8 mouse cellular contexts compared by ENCODE assay signal in the genomic region with DNA sequence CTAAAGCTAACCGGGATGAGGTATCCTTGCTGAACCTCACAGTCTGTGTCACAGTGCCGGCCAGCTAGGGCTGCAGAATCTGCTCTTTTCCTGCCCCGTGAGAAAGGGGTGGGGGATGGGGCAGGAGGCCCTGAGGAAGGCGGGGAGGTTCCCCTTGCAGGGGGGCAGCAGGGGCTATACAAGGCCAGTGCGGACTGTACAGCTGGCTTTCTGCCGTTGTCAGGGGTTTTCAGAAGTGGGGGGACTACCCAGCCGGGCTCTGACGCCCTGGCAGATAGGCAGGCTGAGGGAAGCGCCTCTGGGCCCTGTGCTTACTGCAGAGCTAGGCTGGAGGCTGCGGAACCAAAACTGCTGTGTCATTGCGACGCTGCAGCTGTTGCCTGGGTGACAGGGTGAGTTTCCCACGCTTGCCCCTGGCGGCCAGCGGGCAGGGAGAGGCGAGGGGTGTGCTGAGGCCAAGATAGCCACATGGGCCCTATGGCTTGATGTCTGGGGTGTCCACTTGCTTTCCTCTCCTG.
DNase-seq lines count a peak whose midpoint lies in the region; ATAC-seq and TF ChIP-seq lines count a peak whose summit lies in the region.

No protein-coding gene starts in this region.

- peak; percentile 75 for DNase-seq in MEL-GATA-1-ER (ENCODE audit: extremely low read depth, low read depth)
- peak; percentile 53 for DNase-seq in cerebellum, adult 9-11 months
- DNase-seq in frontal cortex, adult 2 months (ENCODE audit: extremely low spot score in 1 of 2, low spot score in 1 of 2), result peak; percentile 70 to 85
- DNase-seq in hindbrain, embryonic 10.5 days (ENCODE audit: low spot score), result peak; percentile 89
- DNase-seq in layer of hippocampus, postnatal 10 days (ENCODE audit: low spot score in 2 of 2), result peak; percentile 76 to 78
- peak; percentile 82 for DNase-seq in ovary, adult 18-20 months (ENCODE audit: low spot score)
- peak; percentile 64 for DNase-seq in thymus, adult 2 months

- H3K9ac ChIP-seq in lung, embryonic 16.5 days (ENCODE audit: low read length), result peak overlapping the region; percentile 29; the same call in 1 of the 2 replicates

- 2% methylated on average over 16 of the region's 16 CpGs for WGBS in hindbrain, embryonic 10.5 days
- 10% methylated on average over 16 of the region's 16 CpGs for WGBS in lung, embryonic 16.5 days
- 6% methylated on average over 16 of the region's 16 CpGs for WGBS in thymus, adult 2 months

- TF ChIP-seq CTCF in thymus, adult 2 months (IDR thresholded peaks at IDR 0.05; ENCODE audit: borderline replicate concordance, control insufficient read depth, extremely low read depth, insufficient read depth, low read length, poor library complexity), result peak; percentile 55; the same call in 1 of the 2 replicates

- ATAC-seq in lung, embryonic 16.5 days (ENCODE audit: low read depth), result peak; percentile 77

- H3K4me3 ChIP-seq in hindbrain, embryonic 10.5 days, result peak overlapping the region; percentile 38
- no peak overlapping the region for H3K4me3 ChIP-seq in lung, embryonic 16.5 days (ENCODE audit: low read length)
- H3K4me3 ChIP-seq in thymus, adult 2 months (ENCODE audit: control insufficient read depth, insufficient read depth, low read length), result no peak overlapping the region

- TF ChIP-seq POLR2A in thymus, adult 2 months (IDR thresholded peaks at IDR 0.05; ENCODE audit: control insufficient read depth, extremely low read depth, insufficient read depth, low read length, poor library complexity), result no peak

- peaks cover 61% of the 10 kb centered on the region for H3K36me3 ChIP-seq in hindbrain, embryonic 10.5 days
- H3K36me3 ChIP-seq in lung, embryonic 16.5 days (ENCODE audit: control insufficient read depth, insufficient read depth, low read length), result peaks cover 17% of the 10 kb centered on the region; the same call in 1 of the 2 replicates
- H3K36me3 ChIP-seq in thymus, adult 2 months (ENCODE audit: control insufficient read depth, insufficient read depth, low read length), result no peaks in the 10 kb centered on the region

- no peak overlapping the region for H3K4me2 ChIP-seq in lung, embryonic 16.5 days (ENCODE audit: low read depth, low read length)

- no peaks in the 10 kb centered on the region for H3K9me3 ChIP-seq in hindbrain, embryonic 10.5 days
- no peaks in the 10 kb centered on the region for H3K9me3 ChIP-seq in lung, embryonic 16.5 days (ENCODE audit: control insufficient read depth, low read length)

- peaks cover 62% of the 10 kb centered on the region for H3K4me1 ChIP-seq in hindbrain, embryonic 10.5 days (replicated peaks)
- peaks cover 43% of the 10 kb centered on the region for H3K4me1 ChIP-seq in lung, embryonic 16.5 days (replicated peaks; ENCODE audit: control insufficient read depth, insufficient read depth, low read length)
- H3K4me1 ChIP-seq in thymus, adult 2 months (replicated peaks; ENCODE audit: control insufficient read depth, insufficient read depth, low read length), result peaks cover 24% of the 10 kb centered on the region

- peak overlapping the region; percentile 80 for H3K27ac ChIP-seq in hindbrain, embryonic 10.5 days
- peak overlapping the region; percentile 43; the same call in 1 of the 2 replicates for H3K27ac ChIP-seq in lung, embryonic 16.5 days (ENCODE audit: low read length)
- H3K27ac ChIP-seq in thymus, adult 2 months (ENCODE audit: control insufficient read depth, insufficient read depth, low read length), result no peak overlapping the region; the same call in 1 of the 2 replicates

- no peaks in the 10 kb centered on the region for H3K27me3 ChIP-seq in hindbrain, embryonic 10.5 days (ENCODE audit: insufficient read depth, poor library complexity, severe bottlenecking)
- H3K27me3 ChIP-seq in lung, embryonic 16.5 days (ENCODE audit: control insufficient read depth, insufficient read depth, low read depth, low read length), result no peaks in the 10 kb centered on the region
- H3K27me3 ChIP-seq in thymus, adult 2 months (ENCODE audit: control insufficient read depth, insufficient read depth, low read length), result no peaks in the 10 kb centered on the region
